Mouse (Mus musculus) telencephalon, adult 2 months (tissue): Measurements from ENCODE around the gene Fem1b.
"Not testable (repeated sequence)": the region's sequence is repeated elsewhere in the genome, so short reads cannot be mapped to it uniquely, and the experiment has no call there.

Source experiments
- DNase-seq: peaks from one replicate; pipeline ENCODE4 v3.0.0-alpha.2; 2011; ENCODE audit warnings: low read depth, low spot score

Fem1b gene

DNA sequence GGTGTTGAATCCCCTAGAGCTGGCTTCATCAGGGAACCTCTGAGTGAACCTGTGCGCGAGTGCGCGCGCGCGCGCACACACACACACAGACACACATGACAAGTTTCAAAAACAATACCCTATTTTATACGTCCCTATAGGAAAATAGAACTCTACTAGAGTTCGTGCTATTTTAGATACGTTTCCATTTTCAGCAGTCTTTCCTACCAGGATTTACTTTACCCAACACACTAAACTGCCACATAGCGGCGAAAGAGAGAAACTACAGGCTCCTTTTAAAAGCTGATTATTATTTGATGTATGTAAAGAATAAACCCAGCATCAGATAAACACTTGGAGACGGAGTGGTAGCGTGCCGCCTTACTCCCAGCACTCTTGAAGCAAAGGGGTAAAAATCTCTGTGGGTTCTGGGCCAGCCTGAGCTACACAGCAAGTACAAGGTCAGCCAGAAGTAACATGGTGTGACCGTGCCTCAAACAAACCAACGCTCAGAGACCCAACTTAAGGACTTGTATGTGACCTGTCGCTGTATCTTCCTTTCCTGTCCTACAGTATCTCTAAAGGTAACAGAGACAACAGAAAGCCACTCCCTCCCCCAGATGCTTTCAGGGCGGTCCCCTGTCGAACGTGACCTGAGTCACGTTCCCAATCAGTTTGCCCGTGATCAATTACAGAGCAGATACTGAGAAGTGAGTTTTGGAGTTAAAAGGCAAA is 16.4 kb upstream of the Fem1b start:
- peak; percentile 54 for DNase-seq

DNA sequence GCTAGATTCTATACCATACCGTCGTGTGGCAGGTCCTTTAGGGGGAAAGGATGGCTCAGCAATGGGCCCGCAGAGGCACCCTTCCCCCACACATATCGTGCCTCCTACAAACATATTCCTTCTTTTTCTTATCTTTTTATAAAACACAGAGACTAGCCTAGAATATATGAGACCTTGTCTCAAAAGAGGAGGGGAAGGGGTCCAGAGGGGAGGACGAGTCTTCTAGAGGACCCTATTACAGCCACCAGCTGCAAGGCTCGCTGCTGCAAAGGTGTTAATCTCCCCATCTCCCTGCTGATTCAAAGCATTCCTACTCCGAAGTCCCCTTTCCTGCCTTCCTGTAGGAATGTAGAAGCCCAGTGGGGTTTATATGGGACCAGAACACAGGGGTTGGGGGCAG is 14.7 kb upstream of the Fem1b start:
- no peak for DNase-seq

DNA sequence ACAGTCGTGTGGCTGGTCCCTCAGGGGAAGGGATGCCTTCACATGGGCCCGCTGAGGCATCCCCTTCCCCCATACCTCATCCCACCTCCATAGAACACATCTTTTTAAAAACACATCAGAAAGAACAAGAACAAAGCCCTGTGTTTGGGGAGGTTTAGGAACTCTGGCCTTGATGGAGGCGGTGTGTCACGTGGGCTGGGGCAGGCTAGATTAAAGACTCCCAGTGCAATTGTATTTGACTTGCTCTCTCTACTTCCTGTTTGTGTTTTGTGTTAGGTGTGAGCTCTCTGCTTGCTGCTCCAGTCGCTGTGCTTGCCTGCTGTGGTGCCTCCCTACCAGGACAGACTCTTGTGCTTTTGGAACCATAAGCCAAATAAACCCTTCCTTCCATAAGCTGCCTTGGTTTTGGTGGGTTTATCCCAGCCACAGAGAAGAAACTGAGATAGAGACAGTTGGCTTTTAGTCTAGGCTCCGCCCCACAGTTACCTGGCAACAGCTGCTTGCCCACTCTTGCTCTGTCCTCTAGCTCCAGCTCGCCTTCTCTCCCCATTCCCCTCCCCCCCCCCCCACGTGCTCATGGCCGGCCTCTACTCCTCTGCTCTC is 14.2 kb upstream of the Fem1b start:
- DNase-seq = no peak

DNA sequence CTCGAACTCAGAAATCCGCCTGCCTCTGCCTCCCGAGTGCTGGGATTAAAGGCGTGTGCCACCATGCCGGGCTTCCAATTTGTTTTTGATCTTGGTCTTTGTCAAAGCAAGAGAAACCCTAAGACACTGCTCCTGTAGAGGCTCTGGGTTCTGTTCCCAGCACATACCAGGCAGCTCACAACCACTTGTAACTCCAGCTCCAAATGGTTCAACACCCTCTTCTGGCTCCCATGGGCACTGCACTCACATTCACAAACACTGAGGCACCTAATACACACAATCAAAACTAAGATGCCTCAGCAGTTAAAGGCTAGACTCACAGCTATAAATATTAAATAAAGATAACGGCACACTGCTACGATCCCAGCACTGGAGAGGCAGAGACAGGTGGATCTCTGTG is 10.1 kb upstream of the Fem1b start:
- no peak for DNase-seq

DNA sequence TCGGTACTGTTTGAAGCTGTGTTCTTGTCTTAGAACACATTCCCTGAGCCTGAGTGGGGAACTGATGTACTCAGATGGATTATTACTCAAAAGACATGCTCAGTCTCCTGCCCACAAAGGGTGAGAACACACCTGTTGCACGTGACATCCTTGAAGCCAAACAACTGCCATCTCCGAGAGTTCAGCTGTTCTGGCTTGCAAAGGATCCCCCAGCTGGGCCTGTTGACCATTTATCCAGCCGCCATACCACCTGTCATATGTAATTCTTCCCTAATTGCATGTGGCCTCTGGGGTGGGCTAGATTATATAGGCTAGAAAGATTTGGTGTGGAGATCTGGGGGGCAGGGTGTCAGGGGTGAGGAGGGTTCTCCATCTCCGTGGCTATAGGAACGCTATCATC is 9.1 kb upstream of the Fem1b start:
- no peak for DNase-seq

DNA sequence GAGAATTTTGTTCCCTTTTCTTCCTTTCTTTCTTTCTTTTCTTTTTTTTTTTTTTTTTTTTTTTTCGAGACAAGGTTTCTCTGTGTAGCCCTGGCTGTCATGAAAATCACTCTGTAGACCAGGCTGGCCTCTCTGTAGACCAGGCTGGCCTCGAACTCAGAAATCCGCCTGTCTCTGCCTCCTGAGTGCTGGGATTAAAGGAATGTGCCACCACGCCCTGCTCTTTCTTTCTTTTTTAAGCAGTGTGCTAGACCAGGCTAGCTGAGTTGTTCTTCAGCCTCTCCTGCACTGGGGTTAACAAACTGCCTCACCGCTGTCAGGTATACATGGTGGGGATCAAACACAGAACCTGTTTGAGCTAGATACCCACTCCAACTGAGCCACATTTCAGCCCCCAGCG is 8.2 kb upstream of the Fem1b start:
- DNase-seq = not testable (repeated sequence)

DNA sequence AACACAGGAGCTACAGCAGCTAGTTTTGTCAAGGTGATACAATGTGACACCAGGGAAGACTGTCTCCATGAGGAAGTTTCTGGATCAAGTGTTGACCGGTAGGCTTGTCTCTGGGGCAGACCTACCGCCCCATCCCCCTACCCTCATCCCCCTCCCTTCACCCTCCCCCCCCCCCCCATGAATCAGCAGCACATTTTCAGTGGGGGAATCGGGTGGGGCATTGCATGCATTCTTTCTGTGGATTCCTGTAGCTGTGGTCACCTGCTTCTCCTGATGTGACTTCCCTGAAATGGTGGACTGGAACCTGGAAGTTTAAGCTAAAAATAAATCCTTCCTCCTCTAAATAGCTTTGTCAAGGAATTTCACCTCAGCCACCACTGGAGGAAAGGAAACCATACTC is 7.8 kb upstream of the Fem1b start:
- no peak for DNase-seq

DNA sequence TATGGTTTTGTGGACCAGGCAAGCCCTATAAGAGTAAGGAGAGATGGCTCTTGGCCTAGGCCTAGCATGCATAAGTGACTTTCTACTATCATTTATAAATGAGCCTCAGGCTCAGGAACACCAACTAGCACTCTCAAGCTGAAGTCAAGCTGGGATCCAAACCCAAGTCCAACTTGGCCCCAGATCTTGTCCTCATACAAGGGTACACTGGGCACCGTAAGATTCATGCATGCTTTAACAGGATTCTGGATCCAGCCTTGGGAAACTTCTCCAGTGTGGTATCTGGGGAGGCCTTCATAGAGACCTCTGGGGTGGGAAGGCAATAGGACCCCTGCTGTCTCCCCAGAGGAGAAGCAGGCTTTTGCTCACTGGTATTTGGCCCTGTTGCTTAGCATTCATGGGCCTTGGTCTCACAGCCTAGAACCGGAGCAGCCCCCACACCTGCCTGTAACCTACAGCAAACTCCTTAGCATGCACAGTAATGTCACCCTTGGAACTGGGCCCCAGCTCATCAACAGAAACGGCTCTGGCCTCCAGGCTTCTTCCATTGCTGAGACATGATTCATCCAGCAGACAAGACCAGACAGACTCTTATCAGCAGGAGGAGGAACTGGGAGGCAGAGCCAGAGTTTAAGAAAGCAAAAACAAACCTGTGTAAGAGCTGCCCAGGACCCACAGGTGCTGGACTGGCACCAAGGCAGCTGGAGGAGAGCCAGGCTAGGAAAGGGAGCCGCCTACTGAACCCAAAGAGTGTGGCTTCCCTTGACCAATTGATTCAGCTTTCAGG is 6.3 kb upstream of the Fem1b start:
- DNase-seq = no peak

DNA sequence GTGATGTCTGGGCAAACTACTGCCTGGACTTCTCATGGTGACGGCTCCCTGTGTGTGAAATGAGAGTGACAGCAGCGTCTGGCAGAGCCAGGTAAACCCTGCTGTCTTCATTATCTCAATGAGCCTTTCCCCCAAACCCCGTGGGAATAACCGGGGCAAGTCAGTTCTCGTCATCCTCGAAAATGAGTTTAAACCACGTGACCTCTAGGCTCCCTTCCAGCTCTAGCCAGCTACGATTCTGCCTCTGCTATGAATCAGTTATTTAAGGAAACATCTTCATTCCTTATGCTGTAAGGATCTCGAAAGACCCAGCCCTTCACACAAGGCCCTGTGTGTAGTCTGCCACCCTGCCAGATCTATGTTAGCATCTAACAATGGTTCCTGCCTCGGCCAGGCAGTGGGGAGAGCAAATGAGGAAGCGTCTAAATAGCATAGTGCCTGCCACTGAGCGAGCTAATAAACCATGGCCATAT is 5.4 kb upstream of the Fem1b start:
- peak; percentile 54 for DNase-seq

DNA sequence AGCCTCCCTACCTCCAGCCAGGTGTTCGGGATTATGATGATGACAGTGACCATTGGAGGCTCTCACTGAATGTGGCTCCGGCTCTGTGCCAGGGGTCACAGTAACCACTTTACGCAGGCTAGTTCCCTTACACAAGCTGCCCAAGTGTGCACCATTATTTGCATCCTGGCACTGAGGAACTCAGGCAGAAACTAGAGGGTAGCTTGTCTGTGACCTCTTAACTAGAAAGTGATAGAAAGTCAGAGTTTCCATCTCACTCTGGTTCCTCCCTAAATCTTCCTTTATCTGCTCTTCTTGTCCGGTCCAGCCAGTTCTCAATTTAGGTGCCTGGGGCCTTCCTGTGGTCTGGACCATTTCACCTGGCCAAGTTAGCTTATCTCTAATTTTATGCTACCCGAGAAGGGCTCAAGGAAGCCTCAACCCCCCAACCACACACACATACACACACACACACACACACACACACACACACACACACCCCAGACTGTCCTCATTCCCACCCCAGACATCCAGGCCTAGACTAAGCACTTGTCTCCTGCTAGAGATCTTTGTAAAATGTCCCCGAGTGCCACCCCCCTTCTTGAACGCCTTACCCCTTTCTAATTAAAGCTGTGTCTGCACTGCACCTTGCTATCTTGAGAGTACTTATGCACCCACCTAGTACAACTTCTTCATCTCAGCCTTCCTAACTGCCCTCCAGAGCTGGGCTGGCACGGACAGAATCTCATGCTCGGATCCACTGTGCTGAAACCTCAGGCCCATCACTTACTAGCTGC is 4.8 kb upstream of the Fem1b start:
- no peak for DNase-seq

DNA sequence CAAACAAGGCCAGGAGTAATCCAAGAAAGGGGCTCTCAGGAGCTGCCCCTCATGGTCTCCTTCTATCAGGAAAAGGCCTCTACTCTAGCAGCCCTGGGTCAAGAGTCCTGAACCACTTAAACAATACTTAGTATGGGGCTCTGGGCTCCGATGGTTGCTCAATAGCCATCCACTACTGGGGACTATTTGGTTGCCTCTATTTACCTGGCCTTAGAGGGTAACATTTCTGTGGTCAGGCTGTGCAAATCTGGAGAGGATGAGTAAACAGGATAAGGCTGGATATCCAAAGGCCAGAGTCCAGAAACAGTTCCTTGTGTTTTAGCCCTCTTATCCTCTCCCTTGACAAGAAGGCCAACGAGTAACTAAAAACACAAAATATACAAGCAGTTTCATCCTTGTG is 3.0 kb upstream of the Fem1b start:
- DNase-seq = no peak

DNA sequence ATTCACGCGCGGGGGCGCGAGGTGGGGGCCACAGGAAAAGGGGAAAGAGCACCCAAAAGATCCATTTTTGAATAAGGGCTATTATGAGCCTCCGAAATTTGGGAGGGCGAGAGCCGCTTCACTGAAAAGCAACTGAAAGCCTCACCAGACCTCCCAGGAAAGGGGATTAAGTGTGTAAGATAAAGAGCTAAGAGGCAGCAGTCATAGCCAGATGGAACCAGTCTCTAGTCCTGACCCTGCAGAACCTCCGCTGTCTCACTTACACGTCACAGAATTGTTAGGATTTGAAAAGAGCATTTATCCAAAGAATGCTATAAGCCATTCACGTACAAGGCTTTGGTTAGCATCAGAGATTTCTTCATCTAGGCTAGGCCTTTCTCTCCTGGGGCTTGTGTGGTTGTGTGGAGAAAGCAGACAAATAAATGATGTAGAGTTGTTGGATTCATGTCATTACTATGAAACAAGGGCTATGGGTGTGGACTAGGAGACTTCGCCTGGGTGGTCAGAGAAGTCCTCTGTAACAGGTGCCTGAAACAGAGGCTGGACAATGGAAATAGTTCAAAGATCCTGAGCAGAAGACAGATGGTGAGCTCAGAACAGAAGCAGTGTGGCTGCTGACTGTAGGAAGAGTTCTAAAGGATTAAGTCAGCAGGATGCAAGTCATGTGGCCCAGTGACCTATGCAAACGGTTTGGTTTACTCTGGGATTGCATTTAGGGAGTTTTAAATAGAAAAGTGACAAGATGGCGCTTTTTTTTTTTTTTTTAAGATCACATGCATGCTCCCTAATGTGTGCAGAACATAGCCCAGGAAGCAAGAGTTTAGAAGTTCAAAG is 699 bp upstream of the Fem1b start:
- DNase-seq = no peak

DNA sequence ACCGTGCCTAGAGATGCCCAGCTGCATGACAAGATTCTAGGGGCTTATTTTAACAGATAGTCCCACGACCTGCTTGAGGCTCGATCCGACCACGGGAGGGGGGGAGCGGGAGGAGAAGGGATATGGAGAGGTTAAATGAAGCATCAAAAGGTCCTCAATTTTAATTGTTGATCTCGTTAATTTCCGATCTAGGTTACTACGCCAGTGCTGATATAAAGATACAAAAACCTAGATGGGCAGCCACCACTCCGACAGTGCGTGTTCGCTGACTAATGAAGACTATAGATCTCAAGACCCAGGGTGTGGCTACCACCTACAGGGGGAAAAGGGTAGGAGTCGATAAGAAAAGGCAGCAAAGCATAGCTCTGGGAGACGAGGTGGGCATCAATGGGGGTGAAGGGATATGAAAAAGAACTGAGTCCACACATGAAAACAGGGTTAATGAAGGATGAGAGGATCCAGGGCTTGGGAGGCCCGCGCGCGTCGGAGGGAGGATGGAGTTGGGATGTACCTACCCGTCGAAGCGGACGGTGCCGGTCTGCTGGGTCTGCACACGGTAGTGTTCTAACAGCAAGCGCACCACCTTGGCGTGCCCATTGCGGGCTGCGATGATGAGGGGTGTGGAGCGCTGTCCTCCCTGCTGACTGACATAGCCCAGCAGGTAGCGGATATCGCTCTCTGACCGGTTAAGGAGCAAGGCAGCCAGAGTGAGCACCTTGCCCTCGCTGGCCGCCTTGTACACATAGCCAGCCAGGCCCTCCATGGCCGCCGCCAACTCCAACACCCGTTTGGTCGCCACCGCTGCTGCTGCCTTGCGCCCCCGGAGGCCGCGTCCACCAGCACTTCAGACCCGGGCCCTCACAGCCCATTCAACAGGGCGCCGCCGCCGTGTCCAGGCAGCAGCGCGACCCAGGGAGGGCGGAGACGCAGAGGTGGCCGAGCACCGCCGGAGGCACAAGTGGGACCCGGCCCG is 905 bp downstream of the Fem1b start:
- DNase-seq = no peak

DNA sequence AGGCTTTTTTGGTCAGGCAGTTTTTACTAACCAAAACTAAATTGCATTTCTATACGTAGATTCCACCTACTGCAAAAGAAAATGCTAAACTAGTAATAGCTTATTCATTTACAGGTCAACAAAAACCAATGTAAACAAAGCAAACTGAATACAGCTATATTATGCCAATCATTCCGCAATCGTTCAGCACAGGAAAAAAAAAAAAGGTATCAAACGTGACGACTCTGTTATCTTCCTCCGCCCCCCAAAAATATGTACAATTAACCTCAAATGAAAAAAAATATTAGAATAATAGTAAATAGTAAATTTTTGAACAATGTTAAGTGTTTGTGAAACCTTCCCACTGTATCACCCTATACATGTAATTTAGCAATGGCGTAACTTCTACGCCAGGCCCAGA is 1.6 kb downstream of the Fem1b start:
- no peak for DNase-seq

DNA sequence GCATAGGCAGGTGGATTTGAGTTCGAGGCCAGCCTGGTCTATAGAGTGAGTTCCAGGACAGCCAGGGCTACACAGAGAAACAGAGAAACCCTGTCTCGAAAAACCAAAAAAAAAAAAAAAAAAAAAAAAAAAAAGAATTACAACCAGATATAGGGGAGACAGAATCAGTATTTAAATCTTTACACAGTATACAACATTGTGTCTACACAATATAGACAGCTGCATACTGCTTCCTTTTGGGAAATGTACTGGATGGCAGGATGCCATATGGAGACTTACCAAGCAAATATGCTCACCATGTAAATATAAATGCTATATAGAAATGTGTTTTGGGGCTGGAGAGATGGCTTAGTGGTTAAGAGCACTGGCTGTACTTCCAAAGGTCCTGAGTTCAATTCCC is 12.5 kb downstream of the Fem1b start:
- not testable (repeated sequence) for DNase-seq

DNA sequence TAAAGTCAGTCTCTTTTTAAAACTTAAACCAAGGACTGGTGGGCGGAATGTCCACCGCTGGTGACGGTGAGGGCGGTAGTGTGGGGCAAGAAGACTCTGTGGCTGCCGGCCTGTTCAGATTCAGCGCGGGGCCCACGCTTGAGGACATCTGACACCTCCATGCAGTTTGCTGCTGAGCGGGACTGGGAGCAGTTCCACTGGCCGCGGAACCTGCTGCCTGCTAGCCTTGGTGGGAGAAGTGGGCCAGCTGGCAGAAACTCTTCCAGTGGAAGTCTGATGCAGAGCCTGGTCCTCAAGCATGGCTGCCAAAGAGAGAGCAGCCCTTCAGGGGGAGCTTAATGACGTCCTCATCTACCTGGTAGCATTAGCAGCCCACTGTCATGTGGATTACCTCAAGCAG is 21.9 kb downstream of the Fem1b start:
- no peak for DNase-seq

DNA sequence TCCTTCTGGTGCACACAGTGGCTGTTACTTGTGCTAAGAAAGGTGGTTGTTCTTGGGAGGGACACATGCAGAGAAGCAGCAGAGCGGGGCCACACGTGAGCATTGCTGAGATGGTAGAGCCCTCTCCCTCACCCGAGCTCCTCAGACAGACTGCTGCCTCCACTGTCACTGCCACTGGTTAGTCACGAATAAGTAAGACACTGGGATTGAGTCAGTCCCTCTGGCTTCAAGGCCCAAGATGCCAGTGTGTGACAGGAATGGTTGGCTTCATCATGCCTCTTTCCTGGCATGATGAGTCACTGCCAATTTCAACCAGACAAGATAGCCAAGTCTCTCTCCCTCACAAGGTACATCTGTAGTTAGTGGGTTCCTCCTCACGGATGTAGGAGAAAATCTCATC is 25.0 kb downstream of the Fem1b start:
- peak; percentile 67 for DNase-seq

DNA sequence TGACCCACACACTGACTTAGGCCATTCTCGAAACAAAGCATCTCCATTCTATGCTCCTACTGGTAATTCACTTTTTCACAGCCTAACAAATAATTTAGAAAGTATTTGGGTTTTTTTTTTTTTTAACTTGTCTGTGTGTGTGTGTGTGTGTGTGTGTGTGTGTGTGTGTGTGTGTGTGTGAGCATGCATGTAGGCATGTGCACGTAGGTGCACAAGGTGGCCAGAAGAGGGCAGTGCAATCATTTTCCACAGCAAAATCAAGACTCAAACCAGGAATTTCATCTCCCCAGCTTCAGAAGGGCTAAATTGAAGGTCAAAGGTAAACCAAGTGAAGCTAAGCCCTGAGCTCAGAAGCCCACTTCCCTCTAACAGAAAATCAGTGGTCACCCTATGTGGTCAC is 27.5 kb downstream of the Fem1b start:
- no peak for DNase-seq

DNA sequence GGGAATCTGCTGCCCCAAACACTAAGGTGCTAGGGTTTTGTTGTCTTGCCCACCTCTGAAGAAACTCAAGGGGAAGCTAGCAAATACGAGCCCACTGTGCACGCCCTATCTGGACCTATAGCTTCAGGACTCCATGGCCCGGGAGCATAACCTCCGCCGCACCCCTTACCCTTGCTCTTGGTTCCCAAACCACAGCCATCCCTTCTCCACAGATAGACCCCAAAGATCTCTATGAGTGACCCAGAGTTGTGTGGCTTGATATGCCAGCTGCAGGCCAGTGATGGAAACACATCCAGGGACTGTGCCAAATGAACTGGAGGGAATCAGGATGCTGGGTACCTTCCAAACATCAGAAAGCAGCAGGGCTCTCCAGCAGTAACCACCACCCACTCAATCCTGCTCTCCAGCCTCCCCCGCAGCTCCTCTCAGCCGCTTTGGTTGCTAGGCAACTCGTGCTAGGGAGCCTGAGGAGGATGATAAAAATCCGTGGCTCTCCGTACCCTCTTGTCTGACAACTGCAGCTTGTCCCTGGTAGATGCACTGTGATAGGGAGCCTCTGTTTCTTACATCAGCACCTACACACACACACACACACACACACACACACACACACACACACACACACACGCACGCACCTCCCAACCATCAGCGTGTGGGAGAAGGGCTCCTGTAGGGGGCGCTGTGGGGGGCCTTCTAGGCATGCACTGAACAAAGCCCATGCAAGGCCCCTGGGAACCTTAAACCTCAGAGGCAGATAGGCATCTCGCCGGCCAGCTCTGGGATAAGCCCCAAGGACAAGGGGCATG is 28.6 kb downstream of the Fem1b start:
- DNase-seq = peak; percentile 95
